Mouse (Mus musculus): ENCODE results near the gene Gpsm1. TPM values are rescaled to one million over a fixed set of nuclear protein-coding genes. Genes with fewer than 3 reads are reported as not detected.

Gpsm1 gene
- polyA plus RNA-seq, 1 experiment: not detected

DNA sequence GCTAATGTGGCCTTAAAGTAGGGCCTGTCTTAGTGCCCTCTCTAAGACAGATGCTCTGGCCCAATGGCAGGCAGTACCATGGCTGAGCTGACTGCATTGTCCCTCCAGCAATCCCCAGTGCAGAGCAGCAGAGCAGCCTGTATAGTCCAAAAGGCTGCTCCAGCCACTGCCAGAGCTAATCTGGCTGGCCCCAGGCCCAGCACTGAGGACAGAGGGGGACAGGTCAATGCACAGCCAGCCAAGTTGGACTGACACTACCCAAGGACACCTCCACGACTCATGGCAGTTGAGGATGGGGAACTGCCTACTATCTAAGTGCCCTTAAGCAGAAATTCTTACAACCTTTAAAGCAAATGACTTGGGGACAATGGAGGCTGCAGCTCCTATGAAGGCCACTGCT is 53.3 kb downstream of the Gpsm1 start:
- no peak for TF ChIP-seq GATA1 (IDR thresholded peaks at IDR 0.05; ENCODE audit: low read length)

GRCm38 (mm10) chr2:26372396-26372795 is 57.1 kb downstream of the Gpsm1 start:
- TF ChIP-seq GATA1 (IDR thresholded peaks at IDR 0.05; ENCODE audit: low read length): no peak

DNA sequence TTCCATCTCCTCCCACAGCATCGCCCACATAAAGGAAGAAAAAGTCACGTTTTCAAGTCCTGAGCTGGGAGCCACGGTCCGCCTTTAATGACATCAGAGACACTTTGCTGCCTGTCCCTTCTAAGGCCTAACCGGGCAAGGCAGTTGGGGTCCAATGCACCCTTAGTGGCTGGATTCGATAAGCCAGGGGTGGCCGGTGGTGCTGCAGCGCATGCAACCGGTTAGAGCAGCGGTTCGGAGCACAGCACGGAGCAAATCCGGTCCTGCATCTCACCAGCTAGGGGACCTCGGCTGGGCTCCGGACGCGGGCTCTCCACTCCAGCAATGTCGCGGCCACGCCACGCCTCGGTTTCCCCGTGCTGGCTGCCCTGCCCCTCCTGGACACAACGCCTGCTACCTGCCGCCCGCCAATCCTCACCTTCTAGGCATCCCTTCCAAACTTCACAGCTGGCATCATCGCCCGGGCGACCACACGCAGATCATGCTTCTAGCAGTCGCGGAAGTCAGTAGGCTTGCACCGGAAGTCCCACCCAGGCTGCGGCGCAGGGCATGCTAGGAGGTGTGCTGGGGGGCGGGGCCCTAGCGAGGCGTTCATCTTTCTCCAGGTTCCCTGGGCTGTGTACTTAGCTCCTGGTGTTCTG is 64.9 kb downstream of the Gpsm1 start, which contains the start of gene Snapc4:
Snapc4 (minus strand) TSS at position 523 of the 641 bp plus-strand sequence.
- TF ChIP-seq GATA1 (IDR thresholded peaks at IDR 0.05; ENCODE audit: low read length): no peak

GRCm38 (mm10) chr2:26387713-26388112 is 72.4 kb downstream of the Gpsm1 start:
- TF ChIP-seq GATA1 (IDR thresholded peaks at IDR 0.05; ENCODE audit: low read length): no peak

DNA sequence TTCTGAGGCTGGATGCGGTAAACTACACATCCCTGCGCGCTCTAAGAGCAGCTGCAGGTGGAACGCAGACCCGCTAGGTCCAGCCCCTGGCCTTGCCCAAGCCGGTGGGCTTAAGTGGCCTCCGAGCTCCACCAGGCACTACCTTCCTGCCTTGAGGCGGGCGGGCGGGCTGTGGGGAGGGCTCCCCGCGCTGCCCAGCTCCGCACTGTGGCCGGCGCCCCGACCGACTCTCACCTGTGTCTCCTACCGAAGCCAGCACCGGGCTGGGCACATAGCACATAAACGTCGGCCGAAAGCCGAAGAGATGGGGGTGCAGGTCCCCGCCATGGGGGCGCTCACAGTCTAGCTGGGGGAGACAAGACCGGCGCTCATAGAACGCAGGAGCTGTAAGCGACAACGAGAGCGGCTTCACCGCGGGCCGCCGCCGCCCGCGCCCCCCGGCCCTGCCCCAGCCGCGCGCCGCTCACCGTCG is 73.4 kb downstream of the Gpsm1 start:
- no peak for TF ChIP-seq GATA1 (IDR thresholded peaks at IDR 0.05; ENCODE audit: low read length)

- TF ChIP-seq GATA1 (IDR thresholded peaks at IDR 0.05; ENCODE audit: low read length): no peak
These were observed 73.9 kb downstream of the Gpsm1 start, which contains the start of the genes Entr1 and Pmpca for GRCm38 (mm10) chr2:26389154-26389690. Gene Entr1 (minus strand): TSS chr2:26389316. Gene Pmpca (plus strand): TSS chr2:26389339.

DNA sequence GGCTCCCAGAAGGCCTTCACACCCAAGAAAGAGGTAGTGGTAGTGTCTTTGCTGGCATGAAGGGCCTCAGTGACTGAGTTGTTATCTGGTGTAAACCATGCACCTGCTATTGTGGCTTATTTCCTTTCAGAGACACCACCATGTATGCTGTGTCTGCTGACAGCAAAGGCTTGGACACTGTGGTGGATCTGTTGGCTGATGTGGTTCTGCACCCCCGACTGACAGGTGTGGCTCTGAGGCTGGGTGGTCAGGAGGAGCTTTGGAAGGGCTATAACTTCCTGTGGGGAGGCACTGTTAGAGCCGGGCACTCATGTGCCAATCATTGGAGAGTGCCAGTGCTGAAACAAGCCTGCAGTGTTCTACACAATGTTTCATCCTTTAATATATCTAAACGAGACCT is 75.6 kb downstream of the Gpsm1 start:
- no peak for TF ChIP-seq GATA1 (IDR thresholded peaks at IDR 0.05; ENCODE audit: low read length)

GRCm38 (mm10) chr2:26391617-26392016 is 76.3 kb downstream of the Gpsm1 start:
- TF ChIP-seq GATA1 (IDR thresholded peaks at IDR 0.05; ENCODE audit: low read length): no peak

Other genes with a start within 250 kb of the Gpsm1 start
- gene Nacc2, start 192.3 kb upstream of the Gpsm1 start, polyA plus RNA-seq (2012): 11.2 and 13.9 TPM in 2 replicates
- gene Lhx3, start 107.2 kb upstream of the Gpsm1 start, polyA plus RNA-seq (2012): 0.12 TPM in 1 of 2 replicates, not detected in the other
- gene Qsox2, start 78.0 kb upstream of the Gpsm1 start, polyA plus RNA-seq (2012): 7.2 and 7.6 TPM in 2 replicates
- gene Ccdc187, start 21.0 kb upstream of the Gpsm1 start, polyA plus RNA-seq (2012): not detected in 2 replicates
- gene Dnlz, start 36.6 kb downstream of the Gpsm1 start, polyA plus RNA-seq (2012): 17.8 and 21.3 TPM in 2 replicates
- 0.41 and 0.55 TPM in 2 replicates for gene Card9, start 45.4 kb downstream of the Gpsm1 start, polyA plus RNA-seq (2012)
- gene Snapc4, start 65.1 kb downstream of the Gpsm1 start, polyA plus RNA-seq (2012): 61.5 and 68.5 TPM in 2 replicates
- gene Entr1, start 73.8 kb downstream of the Gpsm1 start, polyA plus RNA-seq (2012): 64.5 and 97.9 TPM in 2 replicates
- gene Pmpca, start 73.8 kb downstream of the Gpsm1 start, polyA plus RNA-seq (2012): 536 and 709 TPM in 2 replicates
- 15.0 and 16.1 TPM in 2 replicates for gene Inpp5e, start 93.7 kb downstream of the Gpsm1 start, polyA plus RNA-seq (2012)
- gene Sec16a, start 129.7 kb downstream of the Gpsm1 start, polyA plus RNA-seq (2012): 28.0 and 33.0 TPM in 2 replicates
- gene Notch1, start 201.1 kb downstream of the Gpsm1 start, polyA plus RNA-seq (2012): 0.01 TPM in 2 replicates